11 mouse cellular contexts compared by ENCODE assay signal in genomic region chr14:23854946-23855345, GRCm38 (mm10).
DNase-seq lines count a peak whose midpoint lies in the region.
"Had no signal": no experiment of that assay in that cellular context is flagged by ENCODE, and none has a peak within 500 bp of the region (broad histone marks: within the 10 kb centered on the region; RNA-seq: fewer than 3 reads in every experiment).

No protein-coding gene starts in this region.

- peak; percentile 88 for DNase-seq in gastrocnemius, adult 18-20 months (ENCODE audit: low spot score)
- DNase-seq in gastrocnemius, postnatal 4 days (ENCODE audit: low spot score in 2 of 2) = no peak
- DNase-seq in ovary, adult 18-20 months (ENCODE audit: low spot score) = peak; percentile 15
- DNase-seq in ovary, postnatal 14 days (ENCODE audit: low spot score) = no peak
- peak; percentile 42 to 59 for DNase-seq in kidney, postnatal 25 days
- no peak for DNase-seq in spleen, postnatal 14 days (ENCODE audit: low spot score in 2 of 2)
- DNase-seq in urinary bladder, postnatal 25 days (ENCODE audit: low spot score) = no peak
- no peak for DNase-seq in left cerebral cortex, postnatal 4 days
- DNase-seq: cerebellum, adult 9-11 months; midbrain, embryonic 14.5 days; right cerebral cortex, postnatal 4 days had no signal

- intact Hi-C loops in left cerebral cortex, postnatal 4 days (cut with DNase I) = no loop called here

Comparison
In these comparisons a context has a peak if more than half of its experiments do, and no peak if none do; other contexts are left out.
1. DNase-seq: peak in gastrocnemius, adult 18-20 months (single experiment), ovary, adult 18-20 months (single experiment) and kidney, postnatal 25 days (2 of 2); none in gastrocnemius, postnatal 4 days (0 of 2), ovary, postnatal 14 days (single experiment), spleen, postnatal 14 days (0 of 2), urinary bladder, postnatal 25 days (single experiment) and left cerebral cortex, postnatal 4 days (single experiment).